Mouse (Mus musculus) forelimb bud, embryonic 11.5 days (tissue): Measurements from ENCODE around the gene Plekha1.

Experiments
- DNase-seq: peaks from one replicate; pipeline ENCODE4 v3.0.0-alpha.2; 2012; ENCODE audit warnings: low read depth, low spot score

Gene Plekha1

GRCm38 (mm10) chr7:130918260-130918659 is 52.7 kb downstream of the Plekha1 start:
- no peak for DNase-seq

DNA sequence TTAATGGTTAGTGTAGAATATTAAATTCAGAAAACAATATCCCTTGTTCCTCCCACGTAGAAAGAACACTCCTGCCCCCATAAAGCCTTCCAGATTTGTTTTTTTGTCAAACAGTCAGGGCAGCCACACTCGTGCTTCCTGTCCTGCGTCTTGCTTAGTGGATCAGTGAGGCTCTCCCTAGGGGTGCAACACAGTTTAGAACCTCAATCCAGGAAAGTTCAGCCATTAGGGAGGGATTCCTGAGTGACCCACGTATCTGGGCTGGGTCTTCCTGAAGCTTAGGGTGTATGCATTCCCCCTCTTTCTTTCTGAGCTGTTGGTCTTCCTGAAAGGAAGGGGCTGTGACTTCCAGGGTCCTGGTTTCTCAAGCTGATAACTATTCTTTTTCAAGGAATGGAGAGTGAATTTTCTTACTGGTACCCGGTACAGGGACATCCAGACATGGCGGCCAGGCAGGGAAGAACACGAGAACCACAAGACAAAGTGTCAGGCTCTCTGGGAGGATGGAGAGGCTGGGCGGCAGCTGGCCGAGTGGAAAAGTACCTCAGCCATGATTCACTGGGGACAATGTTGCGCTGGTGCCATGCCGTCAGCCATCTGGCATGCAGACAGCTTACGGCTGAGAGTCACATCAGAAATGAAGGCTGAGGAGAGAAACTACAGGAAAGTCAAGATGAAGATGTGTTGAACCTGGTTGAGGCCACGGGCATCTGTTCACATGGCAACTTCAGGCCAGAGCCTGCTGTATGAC is 57.6 kb downstream of the Plekha1 start:
- DNase-seq, result no peak

DNA sequence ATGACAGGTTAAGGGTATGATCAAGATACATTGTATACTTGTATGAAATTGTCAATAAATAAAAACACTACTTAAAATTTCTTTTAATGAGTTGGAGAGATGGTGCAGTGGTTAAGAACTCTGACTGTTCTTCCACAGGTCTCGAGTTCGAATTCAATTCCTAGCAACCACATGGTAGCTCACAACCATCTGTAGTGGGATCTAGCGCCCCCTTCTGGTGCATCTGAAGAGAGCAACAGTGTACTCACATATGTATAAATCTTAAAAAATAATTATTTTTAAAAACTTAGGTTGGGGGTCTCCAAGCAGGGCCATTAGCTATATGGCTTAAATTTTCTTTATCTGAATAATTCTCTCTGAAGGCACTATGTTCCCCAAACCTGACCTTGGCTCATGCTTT is 64.8 kb downstream of the Plekha1 start:
- DNase-seq, result no peak

DNA sequence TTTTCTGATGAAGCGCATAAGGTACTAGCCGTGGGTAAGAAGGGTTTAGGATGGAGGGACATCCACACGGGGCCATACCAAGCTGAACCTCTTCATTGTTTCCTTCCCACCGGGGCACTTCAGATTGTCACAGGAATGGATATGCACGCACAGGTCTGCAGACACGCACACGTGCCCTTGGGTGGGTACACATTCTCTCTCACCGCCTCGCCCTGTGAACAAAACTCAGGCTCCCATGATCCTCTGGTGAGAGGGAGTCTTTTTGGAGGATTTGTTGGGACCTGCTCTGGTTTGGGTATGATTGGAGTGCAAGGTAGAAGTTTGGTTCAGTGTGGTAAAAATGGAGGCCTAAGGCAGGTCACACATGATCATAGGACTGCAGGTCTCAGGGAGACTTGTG is 67.4 kb downstream of the Plekha1 start:
- no peak for DNase-seq

DNA sequence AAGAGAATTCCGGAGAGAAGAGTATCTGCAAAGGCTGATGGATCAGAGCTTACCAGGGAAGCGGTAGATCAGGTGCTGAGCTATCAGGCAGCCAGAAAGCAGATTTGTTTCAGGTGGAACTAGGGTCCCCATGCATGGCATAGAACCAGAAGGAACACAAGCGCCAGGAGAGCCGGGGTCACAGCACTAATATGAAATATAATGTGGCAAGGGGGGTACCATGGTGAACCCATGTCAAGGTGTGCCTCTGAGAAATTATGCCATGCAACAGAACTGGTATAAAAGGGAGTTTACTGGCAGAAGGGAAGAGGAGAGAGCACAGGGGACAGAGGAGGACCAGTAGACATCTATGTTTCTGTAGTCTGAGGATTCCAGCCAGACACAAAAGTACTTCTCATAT is 69.1 kb downstream of the Plekha1 start:
- DNase-seq, result no peak

- DNase-seq, result no peak
Observed at GRCm38 (mm10) chr7:130935421-130935792, 69.9 kb downstream of the Plekha1 start.

- DNase-seq, result no peak
Observed at GRCm38 (mm10) chr7:130935793-130936471, 70.4 kb downstream of the Plekha1 start, which contains the start of gene Htra1. TSS of gene Htra1 (plus strand) at chr7:130936111.

GRCm38 (mm10) chr7:130936472-130936951 is 71.0 kb downstream of the Plekha1 start:
- DNase-seq, result no peak

DNA sequence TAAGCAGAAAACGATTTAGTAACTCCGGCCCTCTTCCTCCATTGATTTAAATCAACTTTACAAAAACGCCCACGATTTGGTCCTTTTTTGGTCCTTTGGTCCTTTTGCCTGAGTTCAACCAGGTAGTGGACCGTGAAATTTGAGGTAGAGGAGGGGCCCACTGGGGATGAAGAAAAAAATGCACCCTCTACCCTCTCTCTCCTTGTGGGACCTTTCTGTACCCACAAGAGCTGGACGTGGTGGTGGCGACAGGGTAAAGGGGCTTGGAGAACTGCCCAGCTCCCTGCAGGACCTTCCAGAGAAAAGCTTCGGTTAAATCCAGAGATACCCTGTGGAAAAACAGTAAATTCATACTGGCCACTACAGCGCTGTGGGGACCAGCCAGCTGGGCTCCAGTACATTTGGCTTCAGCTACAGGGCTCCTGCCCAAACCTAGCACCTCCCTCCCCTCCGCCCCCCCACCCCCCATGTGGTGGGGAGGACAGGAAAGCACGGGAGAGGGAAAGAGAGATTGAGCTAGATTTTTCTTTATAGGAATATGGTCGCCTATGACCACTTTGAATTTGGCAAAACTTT is 71.8 kb downstream of the Plekha1 start:
- DNase-seq, result no peak

DNA sequence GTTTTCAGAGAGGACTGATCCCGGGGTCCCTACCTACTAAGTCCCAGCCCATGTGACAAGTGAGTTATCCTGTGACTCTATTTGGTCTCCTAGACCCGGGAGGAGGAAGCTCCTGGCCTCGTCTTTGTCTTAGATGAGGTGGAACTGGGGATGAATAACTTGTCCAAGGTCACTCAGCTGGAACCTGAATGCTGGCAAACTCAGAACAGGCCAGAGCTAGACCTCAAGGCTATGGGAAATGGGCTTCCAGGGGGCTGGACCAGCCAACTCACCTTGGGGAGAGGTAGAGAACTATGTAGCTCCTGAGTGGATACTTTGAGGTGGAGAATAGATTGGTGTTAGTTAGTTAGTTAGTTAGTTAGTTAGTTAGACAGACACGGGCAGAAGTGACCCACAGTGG is 72.4 kb downstream of the Plekha1 start:
- DNase-seq, result no peak

DNA sequence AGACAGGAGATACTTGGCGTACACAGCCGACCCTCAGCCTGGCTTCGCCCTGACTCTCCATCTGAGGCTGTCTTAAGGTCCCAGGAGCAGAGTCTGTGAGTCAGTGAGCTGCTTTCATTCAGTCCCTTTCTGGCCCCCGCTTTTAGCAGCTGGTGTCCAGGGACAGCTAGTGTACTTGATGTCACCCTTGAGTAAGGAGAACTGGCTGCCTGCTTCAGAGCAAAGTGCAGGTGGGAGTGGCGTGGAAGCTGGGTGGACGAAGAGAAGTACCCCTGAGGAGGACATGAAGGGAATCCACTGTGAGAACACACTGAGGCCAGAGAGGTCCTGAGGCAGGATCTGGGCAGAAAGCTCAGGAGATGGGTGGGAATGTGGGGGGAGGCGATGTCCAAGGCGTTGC is 73.3 kb downstream of the Plekha1 start:
- no peak for DNase-seq

DNA sequence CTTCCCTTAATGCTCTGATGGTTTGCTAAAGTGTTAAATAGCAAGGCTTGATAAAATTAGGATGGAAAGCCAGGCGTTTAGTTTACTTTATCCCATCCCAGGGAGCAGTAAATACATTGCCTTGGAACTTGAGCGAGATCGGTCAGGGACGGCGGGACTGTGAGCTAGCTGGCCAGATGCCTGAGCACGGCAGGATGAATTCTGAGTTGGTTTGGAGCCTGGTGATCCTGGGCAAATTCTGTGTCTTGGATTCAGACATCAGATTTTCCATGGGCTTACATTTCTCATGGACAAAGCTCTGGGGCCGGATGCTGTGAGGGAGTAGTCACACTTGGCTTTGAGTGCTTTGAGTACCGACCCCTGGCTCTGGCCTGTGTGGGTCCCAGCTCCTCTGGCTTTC is 75.2 kb downstream of the Plekha1 start:
- no peak for DNase-seq

GRCm38 (mm10) chr7:130943280-130943895 is 77.8 kb downstream of the Plekha1 start:
- no peak for DNase-seq

GRCm38 (mm10) chr7:130944766-130945475 is 79.4 kb downstream of the Plekha1 start:
- no peak for DNase-seq

- no peak for DNase-seq
Observed at GRCm38 (mm10) chr7:130945730-130946129, 80.2 kb downstream of the Plekha1 start.

DNA sequence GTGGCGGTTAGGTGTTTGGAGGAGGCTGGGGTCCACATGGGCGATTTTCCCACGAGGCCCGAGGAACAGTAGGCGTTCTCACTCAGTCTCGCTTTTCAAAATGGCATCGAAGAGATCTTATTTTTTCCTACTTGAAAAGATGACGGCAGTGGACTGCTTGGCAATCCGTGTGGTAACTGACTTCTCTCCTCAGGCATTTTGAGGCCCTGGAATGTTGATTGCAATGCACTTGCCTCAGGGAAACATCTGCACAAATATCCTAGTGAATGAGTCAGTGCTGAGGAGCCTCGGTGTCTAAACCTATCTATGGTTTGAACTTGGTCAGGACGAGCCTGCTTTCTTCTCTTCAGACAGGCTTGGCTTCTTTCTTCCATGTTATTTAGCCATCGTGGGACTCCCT is 80.7 kb downstream of the Plekha1 start:
- DNase-seq, result no peak

DNA sequence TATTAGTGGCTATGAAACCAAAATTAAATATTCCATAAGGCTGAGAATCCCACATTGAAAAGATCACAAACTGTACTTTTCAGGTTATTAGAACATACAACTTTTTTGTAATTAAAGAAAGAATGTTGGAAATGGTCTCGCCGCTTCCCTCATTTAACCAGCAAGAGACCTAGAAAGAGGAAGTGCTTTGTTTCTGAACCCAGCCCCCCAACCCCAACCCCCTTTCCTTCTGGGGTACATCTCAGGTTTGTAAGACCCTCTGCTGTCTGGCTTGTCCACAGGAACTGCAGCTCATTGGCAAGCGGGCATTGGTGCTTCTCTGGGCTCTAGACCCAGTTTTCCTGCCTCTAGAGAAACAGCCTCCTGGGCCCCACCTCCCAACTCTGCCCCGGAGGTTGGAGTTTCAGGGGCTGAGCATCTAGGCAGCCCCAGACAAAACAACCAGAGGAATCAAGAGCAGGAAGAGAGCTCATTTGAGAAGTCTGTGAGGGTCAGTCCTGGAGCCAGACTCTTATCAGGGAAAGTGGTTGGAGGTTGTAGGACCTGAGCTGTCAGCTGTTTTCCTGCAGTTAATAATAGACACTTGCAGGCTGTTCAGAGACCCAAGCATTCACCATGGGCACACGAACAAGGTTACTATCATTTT is 83.1 kb downstream of the Plekha1 start:
- no peak for DNase-seq

- no peak for DNase-seq
Observed at GRCm38 (mm10) chr7:130949331-130949751, 83.8 kb downstream of the Plekha1 start.

DNA sequence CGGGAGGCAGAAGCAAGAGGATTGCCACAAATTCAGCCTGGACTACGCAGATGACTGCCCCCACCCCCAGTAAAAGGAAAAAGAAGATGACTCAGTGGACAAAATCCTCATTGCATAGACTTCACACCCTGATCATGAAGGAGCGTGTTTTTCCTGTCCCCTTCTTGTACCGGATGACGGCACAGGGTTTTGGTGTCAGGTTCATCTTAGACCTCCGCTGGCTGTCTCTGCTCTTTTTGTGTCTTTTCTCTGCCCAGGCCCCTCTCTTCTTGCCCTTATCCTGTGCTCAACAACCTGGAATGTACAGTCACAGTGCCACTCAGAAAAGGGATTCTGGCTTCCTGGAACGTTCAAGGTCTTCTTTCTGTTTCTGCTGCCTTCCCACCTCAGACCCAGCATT is 84.9 kb downstream of the Plekha1 start:
- DNase-seq, result no peak

DNA sequence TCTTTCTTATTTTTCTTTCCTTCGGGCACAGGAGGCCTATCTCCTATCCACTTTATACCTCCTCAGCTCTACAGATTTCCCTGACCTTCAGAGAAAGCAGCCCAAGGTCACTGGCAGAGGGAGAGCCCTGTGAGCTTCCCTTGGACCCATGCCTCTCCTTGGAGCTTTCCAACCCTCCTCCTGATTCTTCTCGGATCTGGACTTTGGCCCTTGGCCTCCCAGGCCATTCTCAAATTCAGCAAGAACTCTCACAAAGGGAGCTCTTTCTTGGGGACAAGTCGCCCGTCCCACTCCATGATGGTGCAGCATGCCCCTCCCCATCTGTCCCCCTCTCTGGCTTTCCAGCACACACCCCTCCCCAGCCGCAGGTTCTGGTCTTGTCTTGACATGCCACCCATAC is 85.4 kb downstream of the Plekha1 start:
- no peak for DNase-seq

DNA sequence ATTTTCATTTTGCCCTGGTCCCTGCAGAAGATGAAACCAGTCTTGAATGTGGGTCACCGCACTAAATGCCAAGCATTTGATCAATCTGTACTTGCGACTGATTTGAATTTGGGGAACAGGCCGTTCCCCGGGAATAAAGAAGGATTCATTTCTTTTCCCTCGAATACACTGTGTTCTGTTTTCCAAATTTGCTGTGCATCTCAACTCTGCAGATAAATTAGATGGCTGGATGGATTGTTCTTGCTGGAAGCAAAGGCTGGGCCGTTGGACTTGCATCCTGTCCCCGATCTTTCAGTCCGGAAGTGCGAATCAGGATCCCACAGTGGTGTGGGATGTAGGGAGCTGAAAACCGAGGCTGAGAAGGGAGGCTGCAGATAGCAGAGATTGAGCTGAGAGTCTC is 87.8 kb downstream of the Plekha1 start:
- no peak for DNase-seq
